Mouse (Mus musculus) heart, adult 11 months (tissue): ENCODE measurements around the gene Wdr45b.

ENCODE experiments used
- DNase-seq: peaks from one replicate; pipeline ENCODE4 v3.0.0; 2022

The Wdr45b gene

GRCm38 (mm10) chr11:121326681-121327080, 27.6 kb downstream of the Wdr45b start:
- DNase-seq, result peak; percentile 64

GRCm38 (mm10) chr11:121326034-121326433, 28.2 kb downstream of the Wdr45b start:
- peak; percentile 14 for DNase-seq

- peak; percentile 72 for DNase-seq
Observed at GRCm38 (mm10) chr11:121307712-121308111, 46.5 kb downstream of the Wdr45b start.

GRCm38 (mm10) chr11:121306608-121307007, 47.6 kb downstream of the Wdr45b start:
- DNase-seq, result peak; percentile 73

GRCm38 (mm10) chr11:121305371-121305770, 48.9 kb downstream of the Wdr45b start:
- no peak for DNase-seq

- DNase-seq, result no peak
Observed at GRCm38 (mm10) chr11:121300265-121300664, 54.0 kb downstream of the Wdr45b start.

- DNase-seq, result no peak
Observed at GRCm38 (mm10) chr11:121298493-121298892, 55.8 kb downstream of the Wdr45b start.

- peak; percentile 64 for DNase-seq
Observed at GRCm38 (mm10) chr11:121294771-121295170, 59.5 kb downstream of the Wdr45b start.

- no peak for DNase-seq
Observed at GRCm38 (mm10) chr11:121289859-121290258, 64.4 kb downstream of the Wdr45b start.

GRCm38 (mm10) chr11:121282911-121283310, 71.3 kb downstream of the Wdr45b start:
- no peak for DNase-seq

- DNase-seq, result no peak
Observed at GRCm38 (mm10) chr11:121278011-121278410, 76.2 kb downstream of the Wdr45b start.

GRCm38 (mm10) chr11:121277516-121277915, 76.7 kb downstream of the Wdr45b start:
- DNase-seq, result no peak
